Mouse (Mus musculus) E14TG2a.4 (cell line): ENCODE data around the gene Rai14.

Experiments
- H3K27me3 ChIP-seq: 2 replicates; pipeline ENCODE4 v1.6.1; 2014; ENCODE audit warnings: low read length, control low read depth; ENCODE audit not compliant: insufficient read depth
- H3K36me3 ChIP-seq: 2 replicates; pipeline ENCODE4 v1.6.1; 2014; ENCODE audit warnings: low read length, control low read depth; ENCODE audit not compliant: insufficient read depth
- H3K4me1 ChIP-seq: replicated peaks from 2 replicates; pipeline ENCODE4 v1.6.1; 2014; ENCODE audit warnings: low read depth, low read length, control low read depth
- H3K4me3 ChIP-seq: replicated peaks from 2 replicates; pipeline ENCODE4 v1.5.1; 2014; ENCODE audit warnings: mild to moderate bottlenecking, low read length
- H3K9me3 ChIP-seq: 2 replicates; pipeline ENCODE4 v1.6.1; 2014; ENCODE audit warnings: low read length, control low read depth
- CTCF ChIP-seq: conservative IDR thresholded peaks from 2 replicates; pipeline ENCODE4 v1.5.1; 2014; ENCODE audit warnings: low read length
- NANOG ChIP-seq: IDR thresholded peaks from 2 replicates; pipeline ENCODE4 v1.6.1; 2014; ENCODE audit warnings: borderline replicate concordance, low read length, mixed read lengths
- POU5F1 ChIP-seq: IDR thresholded peaks from 2 replicates; pipeline ENCODE4 v1.6.1; 2014; ENCODE audit warnings: low read length, borderline replicate concordance

The Rai14 gene

DNA sequence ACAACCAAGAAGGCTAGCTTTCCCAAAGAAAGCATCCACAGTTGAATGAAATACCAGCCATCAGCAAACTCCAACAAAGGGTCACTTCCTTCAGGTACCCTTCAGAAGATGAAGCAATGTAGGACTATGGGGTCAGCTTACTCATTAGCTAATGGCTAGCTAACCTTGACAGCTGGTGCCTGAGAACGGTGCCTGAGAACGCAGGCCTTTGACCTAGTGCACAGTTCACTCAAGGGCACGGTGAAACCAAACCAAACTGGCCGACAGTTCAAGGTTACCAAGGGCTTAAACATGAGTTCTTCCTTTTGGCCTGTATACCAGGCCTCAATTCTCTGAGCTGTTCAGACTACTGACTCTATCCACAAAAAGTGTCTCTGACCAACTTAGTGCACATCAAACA is 81.0 kb downstream of the Rai14 start:
- H3K4me1 ChIP-seq = peaks cover 74% of the 10 kb centered on the region
- peaks cover 55% of the 10 kb centered on the region for H3K36me3 ChIP-seq
- H3K27me3 ChIP-seq = no peaks in the 10 kb centered on the region
- no peak overlapping the region for H3K4me3 ChIP-seq
- no peaks in the 10 kb centered on the region for H3K9me3 ChIP-seq
- TF ChIP-seq POU5F1 = no peak
- no peak for TF ChIP-seq NANOG
- TF ChIP-seq CTCF = no peak

DNA sequence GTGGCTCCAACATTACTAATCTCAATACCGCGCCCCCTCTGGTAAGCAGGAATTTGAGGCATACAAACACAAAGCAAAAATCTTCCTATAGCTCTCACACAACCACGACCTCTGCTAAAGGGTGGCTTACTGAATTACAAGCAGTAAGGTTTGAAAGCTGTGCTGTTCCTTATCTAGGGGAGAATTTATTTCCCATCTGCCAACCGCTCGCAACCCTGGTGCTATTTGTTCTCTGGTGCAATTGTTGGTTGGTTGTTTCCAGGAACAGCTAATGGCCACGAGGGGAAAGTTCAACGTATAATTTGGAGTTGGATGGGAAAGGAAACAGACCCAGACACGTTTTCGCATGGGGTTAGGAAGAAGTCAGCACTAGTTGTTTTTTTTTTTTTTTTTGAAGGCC is 81.8 kb downstream of the Rai14 start:
- Histone ChIP-seq H3K9me3 (no peaks in the 10 kb centered on the region), H3K4me1 (peaks cover 80% of the 10 kb centered on the region)
- TF ChIP-seq POU5F1 (no peak), NANOG (no peak)

DNA sequence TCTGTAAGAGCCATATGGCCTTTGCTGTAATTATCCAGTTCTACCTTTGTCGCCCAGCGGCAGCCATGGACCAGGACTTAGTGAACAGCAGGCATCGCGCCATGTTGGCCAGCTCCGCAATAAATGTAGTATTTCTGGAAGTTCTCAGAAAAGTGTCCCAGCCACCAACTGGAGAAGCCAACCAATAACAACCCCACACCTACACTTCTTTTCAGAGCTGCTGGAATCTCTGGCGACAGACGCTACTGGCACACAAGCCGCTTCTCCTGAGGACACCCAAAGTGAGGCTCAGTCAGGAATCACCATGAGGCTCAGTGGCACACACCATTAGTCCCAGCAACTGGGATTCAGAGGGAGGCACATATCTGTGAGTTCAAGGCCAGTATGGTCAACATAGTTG is 82.4 kb downstream of the Rai14 start:
- Histone ChIP-seq H3K4me1 (peaks cover 86% of the 10 kb centered on the region), H3K27me3 (no peaks in the 10 kb centered on the region), H3K9me3 (no peaks in the 10 kb centered on the region), H3K4me3 (no peak overlapping the region), H3K36me3 (peaks cover 53% of the 10 kb centered on the region)
- TF ChIP-seq CTCF = no peak
- TF ChIP-seq POU5F1 = no peak
- no peak for TF ChIP-seq NANOG

More for the DNA sequence above, 81.8 kb downstream of the Rai14 start:
- H3K4me3 ChIP-seq = no peak overlapping the region
- no peaks in the 10 kb centered on the region for H3K27me3 ChIP-seq
- H3K36me3 ChIP-seq = peaks cover 53% of the 10 kb centered on the region

GRCm38 (mm10) chr15:10631541-10631940 is 82.9 kb downstream of the Rai14 start:
- Histone ChIP-seq H3K36me3 (peaks cover 58% of the 10 kb centered on the region), H3K4me3 (no peak overlapping the region), H3K4me1 (peaks cover 91% of the 10 kb centered on the region), H3K9me3 (no peaks in the 10 kb centered on the region), H3K27me3 (no peaks in the 10 kb centered on the region)
- TF ChIP-seq CTCF (no peak), NANOG (no peak), POU5F1 (no peak)

GRCm38 (mm10) chr15:10628980-10629346 is 85.5 kb downstream of the Rai14 start:
- peaks cover 78% of the 10 kb centered on the region for H3K36me3 ChIP-seq
- no peak for TF ChIP-seq CTCF
- no peak for TF ChIP-seq POU5F1
- TF ChIP-seq NANOG = no peak
- H3K4me1 ChIP-seq = peaks cover 93% of the 10 kb centered on the region

DNA sequence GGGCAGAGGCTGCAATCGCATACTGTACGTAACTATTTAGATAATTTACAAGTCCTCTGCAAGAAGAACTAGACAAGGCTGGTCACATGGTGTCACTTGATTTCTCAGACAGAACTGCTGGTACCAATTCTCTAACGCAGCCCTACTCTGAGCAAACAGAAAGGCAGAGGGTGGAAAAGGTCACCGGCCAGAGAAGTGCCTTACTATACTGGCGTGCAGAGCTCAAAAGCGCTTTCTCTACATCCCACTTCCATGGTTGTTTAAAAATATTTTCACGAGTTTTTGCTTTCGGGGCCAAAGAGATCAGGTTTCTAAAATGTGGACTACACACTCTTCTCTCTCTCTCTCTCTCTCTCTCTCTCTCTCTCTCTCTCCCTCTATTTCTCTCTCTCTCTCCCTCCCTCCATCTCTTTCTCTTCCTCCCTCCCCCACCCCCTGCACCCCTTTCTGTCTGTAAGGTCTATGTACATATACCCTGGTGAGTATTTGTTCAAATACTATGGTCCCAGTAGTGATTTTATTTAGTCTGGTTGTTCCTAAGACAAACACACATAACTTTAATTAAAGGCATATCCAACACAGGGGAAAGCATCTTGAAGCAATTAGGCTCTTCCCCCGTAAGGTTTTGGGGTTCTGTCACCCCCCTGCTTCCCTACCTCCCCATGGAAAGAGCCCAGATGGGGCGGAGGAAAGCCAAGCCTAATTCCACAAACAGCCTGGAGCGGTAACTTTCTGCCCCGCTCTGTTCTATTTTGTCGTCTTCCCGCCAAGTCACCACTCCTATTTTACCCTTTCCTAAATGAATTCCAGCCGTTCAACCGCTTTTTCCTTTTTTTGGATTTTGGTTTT is 86.1 kb downstream of the Rai14 start:
- Histone ChIP-seq H3K27me3 (no peaks in the 10 kb centered on the region), H3K4me1 (peaks cover 93% of the 10 kb centered on the region), H3K9me3 (no peaks in the 10 kb centered on the region), H3K4me3 (no peak overlapping the region), H3K36me3 (peaks cover 82% of the 10 kb centered on the region)
- TF ChIP-seq NANOG = no peak
- no peak for TF ChIP-seq CTCF
- no peak for TF ChIP-seq POU5F1

More at GRCm38 (mm10) chr15:10628980-10629346, 85.5 kb downstream of the Rai14 start:
- Histone ChIP-seq H3K4me3 (no peak overlapping the region), H3K27me3 (no peaks in the 10 kb centered on the region), H3K9me3 (no peaks in the 10 kb centered on the region)

DNA sequence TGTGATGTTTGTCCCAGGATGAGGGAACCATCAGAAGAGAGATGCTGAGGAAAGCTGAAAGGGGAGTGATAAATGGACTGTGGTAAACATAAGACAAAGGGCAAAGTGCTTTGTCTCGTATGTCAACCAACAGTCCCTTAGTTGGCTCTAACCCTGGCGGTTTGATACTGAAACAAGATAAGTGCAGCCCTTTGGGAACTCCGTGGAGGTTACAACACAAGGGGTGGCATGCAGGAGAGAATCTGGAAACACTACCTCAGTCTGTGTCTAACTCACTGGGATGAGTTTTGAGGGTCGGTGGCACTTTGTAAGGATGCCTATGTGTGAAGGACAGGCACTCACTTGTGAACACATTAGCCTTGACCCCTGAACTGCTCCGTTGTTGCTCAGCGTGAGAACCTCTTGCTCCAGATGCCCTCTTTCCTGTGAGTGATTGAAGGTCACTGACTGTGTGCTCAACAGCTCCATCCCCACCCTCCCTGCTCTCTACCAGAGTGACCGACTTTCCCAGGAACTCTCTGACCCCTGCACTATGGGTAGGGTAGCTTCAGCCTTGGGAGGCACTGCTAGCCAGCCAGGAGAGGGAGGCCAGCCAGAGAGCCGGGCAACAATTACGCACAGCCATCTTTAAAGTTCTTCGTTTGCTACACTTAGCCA is 90.7 kb downstream of the Rai14 start:
- Histone ChIP-seq H3K27me3 (no peaks in the 10 kb centered on the region), H3K4me1 (peaks cover 76% of the 10 kb centered on the region), H3K9me3 (no peaks in the 10 kb centered on the region), H3K36me3 (peaks cover 73% of the 10 kb centered on the region), H3K4me3 (no peak overlapping the region)
- no peak for TF ChIP-seq CTCF

- TF ChIP-seq CTCF = no peak
- TF ChIP-seq NANOG = no peak
Measured at GRCm38 (mm10) chr15:10621194-10621593, 93.2 kb downstream of the Rai14 start.

GRCm38 (mm10) chr15:10619678-10620077 is 94.7 kb downstream of the Rai14 start:
- peaks cover 38% of the 10 kb centered on the region for H3K4me1 ChIP-seq
- no peaks in the 10 kb centered on the region for H3K9me3 ChIP-seq
- no peaks in the 10 kb centered on the region for H3K27me3 ChIP-seq
- H3K4me3 ChIP-seq = no peak overlapping the region
- peaks cover 70% of the 10 kb centered on the region for H3K36me3 ChIP-seq
- no peak for TF ChIP-seq CTCF
- TF ChIP-seq POU5F1 = no peak
- 0 out of 2 replicates have a peak, but pooled peaks have one; percentile 46 for TF ChIP-seq NANOG

More at GRCm38 (mm10) chr15:10621194-10621593, 93.2 kb downstream of the Rai14 start:
- Histone ChIP-seq H3K4me3 (no peak overlapping the region), H3K4me1 (peaks cover 52% of the 10 kb centered on the region), H3K36me3 (peaks cover 74% of the 10 kb centered on the region), H3K9me3 (no peaks in the 10 kb centered on the region), H3K27me3 (no peaks in the 10 kb centered on the region)
